Mouse (Mus musculus) forebrain, embryonic 13.5 days (tissue): Measurements from ENCODE around the gene Gm45213. TPM values are rescaled to one million over a fixed set of nuclear protein-coding genes. Genes with fewer than 3 reads are reported as not detected.

Experiments
- polyA plus RNA-seq: library from polyadenylated mRNA; unstranded; fragments of >200 nt; fragmentation: Nextera tagmentation; extraction: Ambion mirVana; gene quantifications from 2 replicates; pipeline ENCODE4 v1.2.1, GENCODE M21; 2015

Gm45213 gene
- polyA plus RNA-seq, 1 experiment from 2014 or later, result not detected

Other genes with a start within 250 kb of the Gm45213 start
- 1.1 TPM in 2 replicates for gene Pcsk6, start 181.9 kb upstream of the Gm45213 start, polyA plus RNA-seq
- 201 and 206 TPM in 2 replicates for gene Snrpa1, start 15.4 kb downstream of the Gm45213 start, polyA plus RNA-seq
- gene Selenos, start 36.0 kb downstream of the Gm45213 start, polyA plus RNA-seq, result 70.7 TPM in 2 replicates
- gene Chsy1, start 65.9 kb downstream of the Gm45213 start, polyA plus RNA-seq, result 14.2 and 14.5 TPM in 2 replicates